Mouse (Mus musculus): Measurements from ENCODE around the gene Engase. TPM values are rescaled to one million over a fixed set of nuclear protein-coding genes. Genes with fewer than 3 reads are reported as not detected.

Gene Engase
- total and polyA plus RNA-seq, 3 experiments = 4.4 to 5.4 (median 5.2) TPM

DNA sequence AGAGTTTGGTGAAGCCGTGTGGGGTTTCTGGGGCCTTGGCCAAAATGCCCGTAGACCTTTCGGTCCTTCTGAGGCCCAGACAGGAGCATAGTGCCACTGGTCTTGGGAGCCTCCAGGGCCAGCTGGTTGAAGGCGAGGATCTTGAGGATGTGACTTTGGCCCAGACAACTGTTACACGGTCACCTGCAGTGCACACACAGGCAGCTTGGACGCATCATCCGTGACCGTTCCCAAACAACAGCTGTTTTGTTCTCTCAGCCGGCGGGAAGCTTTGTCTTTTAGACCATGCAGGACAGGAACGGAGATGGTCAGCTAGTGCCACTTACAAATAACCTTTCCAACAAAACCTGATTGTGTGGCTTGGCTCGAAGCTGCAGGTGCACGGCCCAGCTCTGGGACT, 5.0 kb upstream of the Engase start:
- 83% methylated on average over 13 of the region's 13 CpGs for WGBS
- Histone ChIP-seq H3K27me3 (ENCODE audit: control insufficient read depth, insufficient read depth, low read length) (no peaks in the 10 kb centered on the region), H3K27ac (no peak overlapping the region), H3K9ac (ENCODE audit: low read depth, low read length) (no peak overlapping the region), H3K79me2 (replicated peaks; ENCODE audit: control insufficient read depth, insufficient read depth, low read length) (no peaks in the 10 kb centered on the region), H3K4me1 (ENCODE audit: control insufficient read depth, insufficient read depth, low read length) (no peaks in the 10 kb centered on the region), H3K4me3 (no peak overlapping the region), H3K36me3 (ENCODE audit: control insufficient read depth, insufficient read depth, low read length) (no peaks in the 10 kb centered on the region)
- no peak for DNase-seq
- intact Hi-C loops (cut with DNase I) = no loop called here
- TF ChIP-seq EP300 (IDR thresholded peaks at IDR 0.05; ENCODE audit: insufficient read depth, low read depth, low read length) (no peak), CTCF (IDR thresholded peaks at IDR 0.05) (no peak), POLR2A (IDR thresholded peaks at IDR 0.05; ENCODE audit: insufficient read depth, low read depth, low read length) (no peak)

DNA sequence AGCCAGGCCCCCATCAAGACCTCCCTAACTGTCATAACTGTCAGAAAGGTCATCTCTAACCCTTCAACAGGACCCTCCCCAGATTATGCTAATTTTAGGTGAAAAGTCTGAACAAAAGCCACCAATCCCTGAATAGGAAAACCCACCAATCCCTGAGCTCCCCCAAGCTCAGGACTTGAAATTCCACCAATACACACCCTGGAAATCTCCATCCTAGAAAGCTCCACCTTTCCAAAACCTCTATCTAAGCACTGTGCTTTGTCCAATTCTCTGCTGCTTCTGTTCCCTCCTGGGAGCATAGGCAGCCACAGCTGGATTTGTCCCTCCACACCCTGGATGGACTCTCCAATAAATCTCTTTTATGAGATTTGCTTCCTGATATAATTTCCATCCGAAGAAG, 3.5 kb upstream of the Engase start:
- Histone ChIP-seq H3K79me2 (replicated peaks; ENCODE audit: control insufficient read depth, insufficient read depth, low read length) (no peaks in the 10 kb centered on the region), H3K27ac (no peak overlapping the region)
- intact Hi-C loops (cut with DNase I) = no loop called here

DNA sequence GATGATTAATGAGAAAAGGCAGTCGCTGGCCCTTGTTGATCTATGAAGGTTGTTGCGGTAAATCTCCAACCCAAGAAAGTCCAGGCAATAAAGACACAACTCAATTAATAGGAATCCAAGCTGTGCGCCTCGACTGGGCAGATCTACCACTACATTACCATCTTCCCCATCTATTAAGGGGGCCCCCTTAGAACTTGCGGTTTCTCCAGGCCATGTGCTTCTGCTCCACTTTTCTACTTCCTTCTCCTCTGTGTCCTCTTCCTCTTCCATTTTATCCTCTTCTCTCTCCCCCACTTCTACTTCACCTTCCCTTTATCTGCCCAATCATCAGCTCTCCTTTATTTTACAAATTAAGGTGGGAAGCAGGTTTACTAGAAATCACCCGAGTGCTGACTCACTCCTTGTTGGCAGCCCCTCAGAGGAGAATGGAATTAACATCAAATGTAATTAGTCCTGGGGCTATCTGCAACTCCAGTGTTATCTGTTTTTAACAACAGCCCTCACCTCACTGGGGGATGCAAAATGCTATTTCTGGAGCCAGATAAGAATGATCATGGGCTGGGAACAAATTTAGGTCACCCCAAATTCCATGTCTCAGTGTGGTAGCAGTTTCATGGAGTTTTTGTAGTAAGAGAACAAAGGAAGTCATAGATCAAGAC, 2.7 kb upstream of the Engase start:
- Histone ChIP-seq H3K36me3 (ENCODE audit: control insufficient read depth, insufficient read depth, low read length) (no peaks in the 10 kb centered on the region), H3K79me2 (replicated peaks; ENCODE audit: control insufficient read depth, insufficient read depth, low read length) (no peaks in the 10 kb centered on the region), H3K27me3 (ENCODE audit: control insufficient read depth, insufficient read depth, low read length) (no peaks in the 10 kb centered on the region), H3K27ac (no peak overlapping the region), H3K9ac (ENCODE audit: low read depth, low read length) (no peak overlapping the region), H3K4me1 (ENCODE audit: control insufficient read depth, insufficient read depth, low read length) (no peaks in the 10 kb centered on the region; the same call in 1 of the 2 replicates), H3K4me3 (no peak overlapping the region)
- TF ChIP-seq EP300 (IDR thresholded peaks at IDR 0.05; ENCODE audit: insufficient read depth, low read depth, low read length) = no peak
- no peak for TF ChIP-seq CTCF (IDR thresholded peaks at IDR 0.05)
- no peak for TF ChIP-seq POLR2A (IDR thresholded peaks at IDR 0.05; ENCODE audit: insufficient read depth, low read depth, low read length)
- WGBS = 72% methylated on average over 6 of the region's 6 CpGs
- intact Hi-C loops (cut with DNase I) = no loop called here
- no peak for DNase-seq

More for the DNA sequence above, 3.5 kb upstream of the Engase start:
- H3K27me3 ChIP-seq (ENCODE audit: control insufficient read depth, insufficient read depth, low read length) = no peaks in the 10 kb centered on the region
- no peak for DNase-seq
- WGBS = 81% methylated on average over 1 of the region's 1 CpGs
- H3K4me1 ChIP-seq (ENCODE audit: control insufficient read depth, insufficient read depth, low read length) = no peaks in the 10 kb centered on the region; the same call in 1 of the 2 replicates
- no peak overlapping the region for H3K9ac ChIP-seq (ENCODE audit: low read depth, low read length)
- no peak overlapping the region for H3K4me3 ChIP-seq
- no peak for TF ChIP-seq POLR2A (IDR thresholded peaks at IDR 0.05; ENCODE audit: insufficient read depth, low read depth, low read length)
- TF ChIP-seq EP300 (IDR thresholded peaks at IDR 0.05; ENCODE audit: insufficient read depth, low read depth, low read length) = no peak
- no peak for TF ChIP-seq CTCF (IDR thresholded peaks at IDR 0.05)
- H3K36me3 ChIP-seq (ENCODE audit: control insufficient read depth, insufficient read depth, low read length) = no peaks in the 10 kb centered on the region

DNA sequence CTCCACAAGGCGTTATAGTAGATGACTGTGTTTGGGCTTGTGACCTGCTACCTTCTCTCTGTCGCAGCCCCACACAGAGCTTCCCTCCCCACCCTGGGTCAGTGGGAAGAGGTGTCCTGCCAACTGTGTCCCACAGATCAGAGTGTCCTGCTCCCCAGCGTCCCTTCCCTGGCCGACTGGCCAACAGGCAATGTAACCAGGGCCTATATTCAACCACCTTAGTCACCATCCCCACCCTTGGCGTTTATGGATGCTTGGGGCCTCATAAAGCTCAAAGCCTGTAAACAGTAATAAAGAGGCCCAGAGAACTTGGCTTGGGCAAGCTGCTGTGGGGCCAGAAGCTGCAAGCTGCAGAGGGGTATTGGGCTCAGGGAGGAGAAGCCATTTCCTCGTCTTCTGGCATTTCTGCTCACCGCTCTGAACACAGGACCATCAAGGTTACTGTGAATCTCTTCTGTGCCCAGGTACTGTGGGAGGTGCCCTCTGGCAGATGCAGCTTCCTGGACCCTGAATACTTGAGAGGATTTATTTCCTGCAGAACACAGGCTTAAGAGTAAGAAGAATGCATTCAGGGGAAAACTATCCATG, 1.0 kb upstream of the Engase start:
- TF ChIP-seq CTCF (IDR thresholded peaks at IDR 0.05) (no peak), EP300 (IDR thresholded peaks at IDR 0.05; ENCODE audit: insufficient read depth, low read depth, low read length) (no peak), POLR2A (IDR thresholded peaks at IDR 0.05; ENCODE audit: insufficient read depth, low read depth, low read length) (no peak)
- Histone ChIP-seq H3K36me3 (ENCODE audit: control insufficient read depth, insufficient read depth, low read length) (no peaks in the 10 kb centered on the region), H3K27me3 (ENCODE audit: control insufficient read depth, insufficient read depth, low read length) (no peaks in the 10 kb centered on the region), H3K4me3 (no peak overlapping the region), H3K27ac (no peak overlapping the region), H3K79me2 (replicated peaks; ENCODE audit: control insufficient read depth, insufficient read depth, low read length) (no peaks in the 10 kb centered on the region), H3K9ac (ENCODE audit: low read depth, low read length) (no peak overlapping the region), H3K4me1 (ENCODE audit: control insufficient read depth, insufficient read depth, low read length) (no peaks in the 10 kb centered on the region; the same call in 1 of the 2 replicates)
- WGBS = 88% methylated on average over 7 of the region's 7 CpGs
- DNase-seq = no peak
- intact Hi-C loops (cut with DNase I) = no loop called here

DNA sequence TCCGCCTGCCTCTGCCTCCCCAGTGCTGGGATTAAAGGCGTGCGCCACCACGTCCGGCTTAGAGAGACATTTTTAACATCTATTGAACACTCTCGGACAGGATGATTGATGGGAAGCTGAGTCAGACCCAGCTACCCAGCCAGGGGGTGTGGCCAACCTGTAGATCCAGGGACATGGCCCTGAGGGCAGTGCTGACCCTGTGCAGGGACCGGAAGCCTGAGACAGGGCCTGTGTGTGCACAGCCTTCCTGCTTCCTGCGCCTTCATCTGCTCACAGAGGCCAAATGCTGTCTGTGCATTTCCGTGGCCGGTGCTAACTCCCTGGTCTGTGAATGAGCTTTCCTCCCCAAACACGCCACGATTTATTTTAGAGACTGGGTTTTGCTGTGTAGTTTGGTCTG, 3.1 kb downstream of the Engase start:
- intact Hi-C loops (cut with DNase I) = no loop called here
- WGBS = 66% methylated on average over 12 of the region's 12 CpGs

DNA sequence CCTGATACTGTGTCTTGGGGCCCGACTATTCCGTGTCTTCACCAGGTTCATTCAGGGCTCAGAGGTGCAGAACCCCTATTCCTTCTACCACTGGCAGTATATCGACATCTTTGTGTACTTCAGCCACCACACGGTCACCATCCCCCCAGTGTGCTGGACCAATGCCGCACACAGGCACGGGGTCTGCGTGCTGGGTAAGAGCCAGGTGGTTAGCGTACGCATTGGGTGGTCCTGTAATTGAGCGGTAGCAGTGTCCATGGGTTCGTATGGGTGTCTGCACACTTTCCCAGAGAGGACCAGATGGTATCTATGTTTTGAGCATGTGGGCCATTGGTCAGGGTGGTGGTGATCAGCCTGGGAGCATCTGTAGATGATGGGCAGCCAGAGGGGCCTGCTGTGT, 4.6 kb downstream of the Engase start:
- no peak for DNase-seq
- Histone ChIP-seq H3K27me3 (ENCODE audit: control insufficient read depth, insufficient read depth, low read length) (no peaks in the 10 kb centered on the region), H3K79me2 (replicated peaks; ENCODE audit: control insufficient read depth, insufficient read depth, low read length) (no peaks in the 10 kb centered on the region), H3K9ac (ENCODE audit: low read depth, low read length) (no peak overlapping the region), H3K36me3 (ENCODE audit: control insufficient read depth, insufficient read depth, low read length) (no peaks in the 10 kb centered on the region), H3K4me1 (ENCODE audit: control insufficient read depth, insufficient read depth, low read length) (no peaks in the 10 kb centered on the region; the same call in 1 of the 2 replicates), H3K27ac (no peak overlapping the region), H3K4me3 (no peak overlapping the region)
- TF ChIP-seq CTCF (IDR thresholded peaks at IDR 0.05) (no peak), POLR2A (IDR thresholded peaks at IDR 0.05; ENCODE audit: insufficient read depth, low read depth, low read length) (no peak), EP300 (IDR thresholded peaks at IDR 0.05; ENCODE audit: insufficient read depth, low read depth, low read length) (no peak)
- 94% methylated on average over 11 of the region's 11 CpGs for WGBS
- intact Hi-C loops (cut with DNase I) = no loop called here

More for the DNA sequence above, 3.1 kb downstream of the Engase start:
- DNase-seq = peak in 1 of 2 experiments; percentile 53
- Histone ChIP-seq H3K27me3 (ENCODE audit: control insufficient read depth, insufficient read depth, low read length) (no peaks in the 10 kb centered on the region), H3K9ac (ENCODE audit: low read depth, low read length) (no peak overlapping the region), H3K36me3 (ENCODE audit: control insufficient read depth, insufficient read depth, low read length) (no peaks in the 10 kb centered on the region), H3K79me2 (replicated peaks; ENCODE audit: control insufficient read depth, insufficient read depth, low read length) (no peaks in the 10 kb centered on the region), H3K4me3 (no peak overlapping the region), H3K27ac (no peak overlapping the region), H3K4me1 (ENCODE audit: control insufficient read depth, insufficient read depth, low read length) (no peaks in the 10 kb centered on the region; the same call in 1 of the 2 replicates)
- no peak for TF ChIP-seq CTCF (IDR thresholded peaks at IDR 0.05)
- no peak for TF ChIP-seq EP300 (IDR thresholded peaks at IDR 0.05; ENCODE audit: insufficient read depth, low read depth, low read length)
- TF ChIP-seq POLR2A (IDR thresholded peaks at IDR 0.05; ENCODE audit: insufficient read depth, low read depth, low read length) = no peak

All from heart, adult 2 months (tissue).